Mouse (Mus musculus): Measurements from ENCODE around the gene Adcy10. TPM values are rescaled to one million over a fixed set of nuclear protein-coding genes. Genes with fewer than 3 reads are reported as not detected.

Adcy10 gene
- polyA plus RNA-seq, 1 experiment from 2014 or later: 0.26 TPM

DNA sequence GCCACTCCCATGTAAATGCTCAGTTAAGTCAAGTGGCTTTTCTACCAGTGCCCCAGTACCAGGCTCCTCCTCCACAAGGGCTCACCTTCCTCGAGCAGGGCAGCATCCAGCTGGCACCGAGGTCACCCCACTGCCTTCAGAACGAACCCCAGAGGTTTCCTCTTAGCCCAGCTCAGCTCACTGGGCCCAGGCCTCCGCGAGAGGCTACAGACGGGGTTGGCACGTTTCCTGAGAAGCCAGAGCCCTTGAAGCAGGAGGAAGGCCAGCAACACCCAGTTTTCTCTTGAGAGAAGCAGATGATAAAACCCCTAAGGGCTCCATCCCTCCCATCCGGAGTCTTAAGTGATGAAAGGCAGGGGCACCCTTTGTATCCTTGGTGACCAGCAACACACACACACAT lies 105.8 kb downstream of the Adcy10 start:
- H3K4me2 ChIP-seq: no peak overlapping the region
- H3K4me3 ChIP-seq: no peak overlapping the region
- H3K9ac ChIP-seq: no peak overlapping the region
- no peaks in the 10 kb centered on the region for H3K27me3 ChIP-seq
- H3K9me3 ChIP-seq: no peaks in the 10 kb centered on the region
- H3K27ac ChIP-seq: peak overlapping the region; percentile 30; the same call in 1 of the 2 replicates
- no peak for ATAC-seq (ENCODE audit: low FRiP score)
- WGBS: 86% methylated on average over 8 of the region's 8 CpGs
- peaks cover 4% of the 10 kb centered on the region; the same call in 1 of the 2 replicates for H3K4me1 ChIP-seq (replicated peaks)
- H3K36me3 ChIP-seq: peaks cover 49% of the 10 kb centered on the region

DNA sequence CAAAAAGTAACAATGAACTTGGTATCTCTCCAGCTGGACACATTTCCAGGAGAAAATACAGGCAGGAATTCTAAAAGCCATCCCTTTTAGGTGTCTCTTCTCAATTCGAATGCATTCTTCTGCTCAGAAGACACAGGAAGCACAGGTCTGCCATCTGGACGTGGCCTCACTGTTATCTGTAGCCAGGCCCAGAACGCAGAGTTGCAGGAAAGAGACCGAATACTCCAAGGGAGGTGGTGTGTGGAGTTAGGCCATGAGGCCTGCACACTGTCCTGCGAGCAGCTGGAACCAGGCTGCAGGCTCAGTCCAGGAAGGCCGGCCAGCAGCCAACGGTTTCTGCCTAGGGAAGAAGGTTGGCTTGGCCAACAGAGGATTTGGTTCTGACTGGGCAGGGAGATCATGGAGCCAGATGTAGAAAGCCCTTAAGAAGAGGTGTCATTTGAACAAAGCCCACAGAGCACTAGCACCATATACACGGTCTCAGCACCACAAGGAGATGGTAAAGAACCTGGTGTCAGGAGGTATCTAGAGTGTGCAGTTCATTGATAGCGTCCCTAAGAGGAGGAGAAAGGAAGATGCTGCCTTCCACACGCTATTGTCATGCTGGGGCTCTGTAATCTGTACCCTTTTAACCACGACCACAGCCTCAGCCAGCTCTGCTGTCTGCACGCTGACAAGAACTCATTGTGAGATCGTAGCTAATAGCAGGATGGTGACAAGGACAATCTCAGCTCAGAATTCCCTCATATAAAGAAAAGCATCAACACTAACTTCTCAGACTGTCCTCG lies 107.5 kb downstream of the Adcy10 start:
- H3K27me3 ChIP-seq: no peaks in the 10 kb centered on the region
- no peaks in the 10 kb centered on the region for H3K9me3 ChIP-seq
- peaks cover 4% of the 10 kb centered on the region; the same call in 1 of the 2 replicates for H3K4me1 ChIP-seq (replicated peaks)
- no peak overlapping the region for H3K9ac ChIP-seq
- no peak overlapping the region for H3K27ac ChIP-seq
- no peak overlapping the region for H3K4me2 ChIP-seq
- WGBS: 90% methylated on average over 14 of the region's 14 CpGs
- ATAC-seq (ENCODE audit: low FRiP score): no peak
- H3K4me3 ChIP-seq: no peak overlapping the region
- H3K36me3 ChIP-seq: peaks cover 59% of the 10 kb centered on the region

DNA sequence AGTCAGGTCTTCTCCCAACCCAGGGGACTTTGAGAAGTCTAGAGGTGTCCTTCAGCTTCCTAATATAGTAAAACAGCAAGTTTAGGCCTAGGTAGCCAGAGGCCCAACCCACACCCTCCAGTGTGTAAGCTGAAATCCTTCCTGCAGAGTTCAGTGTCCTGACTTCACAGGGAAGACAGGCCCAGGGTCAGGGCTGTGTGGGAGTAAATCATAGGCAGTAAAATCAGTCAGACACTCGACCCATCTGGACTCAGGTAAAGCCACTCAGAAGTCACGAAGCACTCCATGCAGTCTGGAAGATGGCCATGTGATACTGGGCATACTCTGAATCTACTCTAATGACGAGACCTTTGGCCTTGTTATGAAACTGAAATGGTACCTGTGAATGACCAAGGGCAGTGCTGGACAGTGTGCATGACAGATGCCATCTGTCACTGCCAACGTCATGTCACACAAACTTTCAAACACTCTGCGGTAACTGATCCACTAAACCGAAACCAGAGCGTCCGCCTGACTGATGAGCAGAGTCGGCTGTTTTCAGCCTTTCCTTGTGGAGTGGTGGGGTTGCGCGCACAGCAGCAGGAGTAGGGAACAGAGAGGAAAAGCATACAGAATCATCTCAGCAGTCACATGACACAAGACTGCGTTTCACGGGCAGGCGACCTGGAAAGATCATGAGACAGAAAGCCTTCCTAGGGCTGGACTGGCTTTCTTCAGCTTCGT lies 109.9 kb downstream of the Adcy10 start:
- no peaks in the 10 kb centered on the region for H3K4me1 ChIP-seq (replicated peaks)
- no peak overlapping the region for H3K27ac ChIP-seq
- no peaks in the 10 kb centered on the region for H3K9me3 ChIP-seq
- H3K27me3 ChIP-seq: no peaks in the 10 kb centered on the region
- no peak overlapping the region for H3K9ac ChIP-seq
- 92% methylated on average over 15 of the region's 15 CpGs for WGBS
- no peak overlapping the region for H3K4me3 ChIP-seq
- ATAC-seq (ENCODE audit: low FRiP score): no peak
- H3K36me3 ChIP-seq: peaks cover 59% of the 10 kb centered on the region
- H3K4me2 ChIP-seq: no peak overlapping the region

DNA sequence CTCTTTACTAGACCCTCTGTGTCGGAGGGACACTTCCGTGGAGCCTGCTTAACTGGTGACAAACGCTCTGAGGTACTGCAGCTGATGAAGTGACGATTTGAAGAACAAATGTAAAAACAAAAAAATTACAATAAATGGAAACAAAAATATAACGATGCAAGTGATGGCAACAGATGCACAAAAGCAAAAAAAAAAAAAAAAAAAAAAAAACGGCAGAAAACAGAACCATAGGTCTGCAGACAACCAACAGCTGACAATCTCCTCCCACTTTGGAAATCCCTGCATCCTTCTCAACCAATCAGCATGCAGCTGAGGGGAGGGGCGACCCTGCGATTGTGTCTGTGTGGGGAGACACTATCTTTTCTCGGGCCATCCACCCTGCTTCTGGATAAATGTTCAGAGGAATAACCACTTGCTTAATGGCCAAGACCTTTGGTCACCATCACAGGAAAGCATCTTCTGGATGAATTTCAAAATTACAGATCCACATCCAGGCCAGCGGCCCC lies 116.8 kb downstream of the Adcy10 start:
- H3K4me1 ChIP-seq (replicated peaks): no peaks in the 10 kb centered on the region
- no peaks in the 10 kb centered on the region for H3K27me3 ChIP-seq
- ATAC-seq (ENCODE audit: low FRiP score): no peak
- no peaks in the 10 kb centered on the region for H3K9me3 ChIP-seq
- whole genome bisulfite sequencing: 86% methylated on average over 10 of the region's 10 CpGs
- H3K4me3 ChIP-seq: no peak overlapping the region
- H3K9ac ChIP-seq: no peak overlapping the region
- no peak overlapping the region for H3K27ac ChIP-seq
- H3K36me3 ChIP-seq: peaks cover 56% of the 10 kb centered on the region
- H3K4me2 ChIP-seq: no peak overlapping the region

DNA sequence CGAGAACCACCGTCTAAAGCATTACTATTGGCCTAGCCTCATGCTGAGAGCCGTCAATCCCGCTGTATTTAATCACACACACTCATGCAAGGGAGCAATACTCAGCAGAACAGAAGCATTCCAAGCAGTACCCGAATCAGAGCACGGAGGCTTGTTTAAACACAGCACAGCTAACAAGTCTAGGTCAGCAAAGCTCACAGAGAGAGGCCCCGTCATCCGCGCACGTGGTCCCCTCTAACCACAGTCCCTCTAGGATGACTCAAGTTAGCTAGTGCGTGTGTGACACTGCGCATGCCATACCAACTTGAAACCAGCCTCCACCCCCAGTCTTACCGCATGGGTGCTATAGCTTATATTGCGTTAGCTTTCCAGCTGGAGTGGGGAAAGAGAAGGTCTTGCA lies 118.2 kb downstream of the Adcy10 start:
- no peak overlapping the region for H3K4me3 ChIP-seq
- H3K4me1 ChIP-seq (replicated peaks): no peaks in the 10 kb centered on the region
- no peak overlapping the region for H3K9ac ChIP-seq
- H3K9me3 ChIP-seq: no peaks in the 10 kb centered on the region
- ATAC-seq (ENCODE audit: low FRiP score): no peak
- no peaks in the 10 kb centered on the region for H3K27me3 ChIP-seq
- peaks cover 65% of the 10 kb centered on the region for H3K36me3 ChIP-seq
- no peak overlapping the region for H3K4me2 ChIP-seq
- H3K27ac ChIP-seq: no peak overlapping the region
- WGBS: 91% methylated on average over 14 of the region's 14 CpGs

DNA sequence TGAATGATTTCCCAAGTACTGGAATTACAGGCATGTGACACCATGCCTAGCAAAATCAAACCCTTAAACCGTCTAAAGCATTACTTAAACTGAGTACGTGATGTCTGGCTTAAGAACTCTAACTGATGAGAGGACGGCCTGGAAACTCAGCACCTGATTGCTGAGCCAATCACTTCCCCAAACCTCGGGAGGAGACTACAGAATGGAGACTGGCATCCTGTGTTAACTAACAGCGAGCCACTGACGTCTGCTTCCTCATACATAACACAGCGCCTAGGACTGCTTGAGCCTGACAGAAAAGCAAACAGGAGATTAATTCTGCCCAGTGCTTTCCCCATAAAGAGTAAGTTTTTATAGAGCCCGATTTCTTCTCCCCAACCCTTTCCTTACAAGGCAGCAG lies 119.2 kb downstream of the Adcy10 start:
- H3K27me3 ChIP-seq: no peaks in the 10 kb centered on the region
- H3K9ac ChIP-seq: no peak overlapping the region
- ATAC-seq (ENCODE audit: low FRiP score): no peak
- H3K36me3 ChIP-seq: peaks cover 66% of the 10 kb centered on the region
- no peak overlapping the region for H3K4me3 ChIP-seq
- H3K27ac ChIP-seq: no peak overlapping the region
- H3K4me1 ChIP-seq (replicated peaks): peaks cover 2% of the 10 kb centered on the region
- no peaks in the 10 kb centered on the region for H3K9me3 ChIP-seq
- no peak overlapping the region for H3K4me2 ChIP-seq
- 90% methylated on average over 8 of the region's 8 CpGs for WGBS

DNA sequence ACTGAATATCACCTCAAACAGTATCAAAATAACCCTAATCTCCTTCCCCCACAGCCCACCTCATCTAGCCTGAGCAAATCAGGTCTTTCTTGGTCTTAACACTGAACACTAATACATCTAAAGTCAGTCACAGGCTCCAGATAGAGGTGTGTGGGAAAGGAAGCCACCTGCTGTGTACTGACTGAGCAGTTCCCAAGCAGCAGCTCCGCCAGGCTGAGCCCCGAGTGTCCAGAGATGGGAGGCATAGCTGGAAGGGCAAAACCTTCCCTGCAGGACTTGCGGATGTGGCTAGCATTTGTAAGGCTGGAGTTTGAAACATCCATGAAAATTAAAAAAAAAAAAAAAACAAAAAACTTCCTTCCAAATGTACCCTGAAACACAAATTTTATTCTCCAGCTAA lies 120.1 kb downstream of the Adcy10 start:
- H3K9me3 ChIP-seq: no peaks in the 10 kb centered on the region
- H3K27ac ChIP-seq: no peak overlapping the region
- no peak overlapping the region for H3K4me3 ChIP-seq
- H3K9ac ChIP-seq: no peak overlapping the region
- no peaks in the 10 kb centered on the region for H3K27me3 ChIP-seq
- 87% methylated on average over 3 of the region's 3 CpGs for WGBS
- no peak for ATAC-seq (ENCODE audit: low FRiP score)
- peaks cover 66% of the 10 kb centered on the region for H3K36me3 ChIP-seq
- H3K4me1 ChIP-seq (replicated peaks): peaks cover 9% of the 10 kb centered on the region
- no peak overlapping the region for H3K4me2 ChIP-seq

DNA sequence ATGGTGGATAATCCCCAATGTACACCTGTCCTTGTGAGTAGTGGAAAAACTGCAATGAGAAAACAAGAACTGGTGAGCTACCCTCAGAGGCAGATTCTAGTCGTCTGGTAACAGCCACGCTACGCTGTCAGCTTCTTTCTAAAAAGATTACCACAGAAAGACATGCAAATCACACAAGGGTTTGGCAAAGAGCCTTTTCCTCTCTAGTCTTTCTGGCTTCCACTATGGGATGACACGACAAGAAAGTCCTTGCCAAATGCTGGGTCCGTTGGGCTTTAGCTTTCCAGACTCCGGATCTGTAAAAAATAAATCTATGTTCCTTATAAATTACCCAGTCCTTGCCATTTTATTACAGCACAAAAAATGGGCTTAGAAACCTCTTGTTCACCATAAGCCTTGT lies 120.8 kb downstream of the Adcy10 start:
- Histone ChIP-seq H3K27me3 (no peaks in the 10 kb centered on the region), H3K36me3 (peaks cover 66% of the 10 kb centered on the region)

DNA sequence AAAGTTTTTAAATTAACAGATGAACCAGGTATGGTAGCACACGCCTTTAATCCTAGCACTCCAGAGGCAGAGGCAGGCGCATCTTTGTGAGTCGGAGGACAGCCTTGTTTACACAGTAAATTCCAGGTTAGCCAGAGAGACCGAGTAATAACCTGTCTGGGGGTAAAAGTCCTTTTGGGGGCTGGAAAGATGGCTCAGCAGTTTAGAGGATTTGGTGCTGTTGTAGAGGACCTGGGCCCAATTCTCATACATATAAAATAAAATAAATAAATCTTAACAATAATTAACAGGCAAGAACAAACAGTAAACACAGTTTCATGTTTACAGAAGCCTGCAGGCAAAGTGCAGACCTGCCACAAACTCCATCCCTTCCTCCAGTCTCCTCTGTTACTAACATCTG lies 123.9 kb downstream of the Adcy10 start:
- Histone ChIP-seq H3K9ac (no peak overlapping the region), H3K27me3 (no peaks in the 10 kb centered on the region), H3K4me3 (no peak overlapping the region), H3K27ac (no peak overlapping the region), H3K4me2 (no peak overlapping the region), H3K36me3 (peaks cover 44% of the 10 kb centered on the region), H3K9me3 (no peaks in the 10 kb centered on the region), H3K4me1 (replicated peaks) (peaks cover 22% of the 10 kb centered on the region)
- ATAC-seq (ENCODE audit: low FRiP score): no peak
- 94% methylated on average over 4 of the region's 4 CpGs for WGBS

More for the DNA sequence above, 120.8 kb downstream of the Adcy10 start:
- no peak overlapping the region for H3K4me3 ChIP-seq
- H3K9ac ChIP-seq: no peak overlapping the region
- no peak overlapping the region for H3K4me2 ChIP-seq
- H3K9me3 ChIP-seq: no peaks in the 10 kb centered on the region
- H3K4me1 ChIP-seq (replicated peaks): peaks cover 16% of the 10 kb centered on the region
- no peak overlapping the region for H3K27ac ChIP-seq
- WGBS: 94% methylated on average over 6 of the region's 6 CpGs
- no peak for ATAC-seq (ENCODE audit: low FRiP score)

DNA sequence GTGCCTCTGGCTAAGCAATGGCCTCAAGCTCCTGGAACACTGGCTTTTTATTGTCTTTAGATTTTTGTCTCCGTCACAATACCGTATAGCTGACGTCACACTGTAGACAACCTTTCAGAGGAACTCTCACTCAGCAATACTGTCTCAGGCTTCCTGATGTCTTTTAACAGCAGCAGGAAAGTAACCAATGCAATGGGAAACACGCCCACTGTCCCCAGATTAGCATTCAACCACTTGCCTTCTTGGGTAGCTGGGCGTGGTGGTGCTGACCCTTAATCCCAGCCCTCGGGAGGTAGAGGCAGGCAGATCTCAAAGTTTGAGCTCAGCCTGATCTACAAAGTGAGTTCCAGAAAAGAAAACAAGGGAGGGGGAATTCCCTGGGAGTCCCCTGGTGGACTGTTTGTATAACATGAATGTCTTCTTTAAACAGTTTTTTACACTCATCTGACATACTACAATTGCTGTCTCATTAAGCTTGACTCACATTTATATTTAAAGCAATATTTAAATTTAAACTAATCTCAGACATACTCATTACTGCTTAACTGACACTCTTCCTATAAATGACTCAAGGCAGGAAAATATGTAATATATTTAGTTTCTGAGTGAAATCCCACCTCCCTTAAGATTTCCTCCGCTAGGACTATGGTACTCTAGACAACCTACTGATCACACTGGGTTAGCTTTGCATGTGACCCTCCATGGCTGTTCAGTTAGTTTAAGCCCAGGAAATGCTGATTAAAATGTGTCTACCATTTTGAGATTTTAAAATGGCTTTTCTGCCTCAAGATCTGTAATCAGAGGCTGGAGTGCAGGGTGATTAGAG lies 124.7 kb downstream of the Adcy10 start:
- Histone ChIP-seq H3K27me3 (no peaks in the 10 kb centered on the region), H3K27ac (peak overlapping the region; percentile 78), H3K36me3 (peaks cover 39% of the 10 kb centered on the region), H3K4me3 (no peak overlapping the region), H3K9ac (no peak overlapping the region), H3K9me3 (no peaks in the 10 kb centered on the region), H3K4me2 (no peak overlapping the region), H3K4me1 (replicated peaks) (peaks cover 22% of the 10 kb centered on the region)
- peak; percentile 41; the same call in 1 of the 2 replicates for ATAC-seq (ENCODE audit: low FRiP score)
- WGBS: 48% methylated on average over 7 of the region's 7 CpGs

DNA sequence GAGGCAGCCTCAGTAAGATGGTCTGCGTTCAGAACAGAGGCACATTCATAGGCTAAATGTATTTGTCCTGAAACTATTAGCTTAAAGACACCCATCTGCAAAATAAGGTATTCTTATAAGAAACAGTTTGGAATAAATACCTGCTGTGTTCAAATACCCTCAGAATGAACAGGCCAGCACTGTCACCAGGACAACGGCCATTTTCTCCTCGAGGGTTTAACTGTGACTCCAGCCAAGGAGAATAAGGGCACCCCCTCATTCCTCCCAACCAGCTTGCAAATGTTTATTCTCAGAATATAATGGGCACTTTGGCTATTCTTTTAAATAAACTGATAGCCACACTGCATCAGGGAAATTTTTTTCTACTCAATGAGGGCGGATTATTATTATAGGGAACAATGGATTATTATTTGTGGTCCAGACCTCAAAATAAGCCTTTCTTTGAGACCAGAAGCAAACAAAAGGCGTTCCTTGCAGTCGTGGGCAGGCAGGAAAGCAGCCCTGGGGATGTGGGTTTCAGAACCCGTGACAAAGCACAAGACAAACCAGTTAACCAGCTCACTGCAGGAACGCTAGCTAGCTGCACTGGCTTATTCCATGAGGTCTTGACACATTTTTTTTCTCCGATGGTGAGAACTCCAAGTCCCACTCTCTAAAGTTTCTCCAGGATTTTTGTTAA lies 125.5 kb downstream of the Adcy10 start:
- Histone ChIP-seq H3K27me3 (no peaks in the 10 kb centered on the region), H3K36me3 (peaks cover 39% of the 10 kb centered on the region), H3K4me3 (no peak overlapping the region), H3K27ac (peak overlapping the region; percentile 78), H3K9ac (no peak overlapping the region), H3K9me3 (peaks cover 5% of the 10 kb centered on the region; the same call in 1 of the 2 replicates), H3K4me1 (replicated peaks) (peaks cover 22% of the 10 kb centered on the region), H3K4me2 (no peak overlapping the region)
- WGBS: 21% methylated on average over 9 of the region's 9 CpGs
- no peak; the same call in 1 of the 2 replicates for ATAC-seq (ENCODE audit: low FRiP score)
